Mouse (Mus musculus): ENCODE results near the gene Pank2. TPM values are rescaled to one million over a fixed set of nuclear protein-coding genes. Genes with fewer than 3 reads are reported as not detected.

Pank2 gene
- total and polyA plus RNA-seq, 3 experiments: 34.9 to 275 (median 71.8) TPM

DNA sequence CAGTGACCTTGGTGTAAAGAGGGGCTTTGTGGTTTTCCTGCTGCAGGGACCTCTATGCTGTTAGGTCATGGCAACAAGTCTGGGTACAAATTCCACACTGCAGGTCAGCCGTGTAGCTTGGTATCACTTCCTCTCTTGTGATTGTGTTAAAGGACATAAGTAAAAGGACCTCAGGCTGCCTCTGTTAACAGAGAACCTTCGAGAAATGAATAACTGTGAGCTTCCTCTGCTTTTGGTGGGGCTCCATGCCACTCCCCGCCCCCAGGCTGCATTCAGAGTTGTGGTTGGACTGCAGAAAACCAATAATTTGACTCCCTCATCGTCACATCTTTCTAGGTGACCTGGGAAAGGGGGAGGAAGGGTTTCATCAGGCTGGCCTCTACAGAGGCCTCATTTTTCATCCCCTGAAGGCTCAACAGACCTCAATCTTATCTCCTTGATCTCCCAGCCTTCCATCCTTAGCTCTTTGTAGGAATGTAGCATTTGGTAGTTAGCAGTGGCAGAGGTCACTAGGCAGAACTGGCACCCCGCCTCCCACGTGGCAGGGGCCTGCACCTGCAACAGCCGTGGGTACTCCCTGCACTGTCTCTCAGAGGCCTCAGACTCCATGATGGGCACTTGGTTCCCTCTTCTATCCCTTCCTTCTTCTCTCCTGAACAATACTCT lies 27.2 kb upstream of the Pank2 start:
- Histone ChIP-seq H3K27ac (ENCODE audit: control insufficient read depth, low read depth, low read length) (peak overlapping the region; percentile 64), H3K79me2 (ENCODE audit: control insufficient read depth, insufficient read depth, low read length, poor library complexity) (peaks cover 11% of the 10 kb centered on the region), H3K36me3 (ENCODE audit: control insufficient read depth in 1 of 2, insufficient read depth in 2 of 2, low read length in 2 of 2) (peaks cover 1 to 24% of the 10 kb centered on the region in 2 experiments; a peak in 3 of 4 replicates), H3K9me3 (replicated peaks; ENCODE audit: insufficient read depth, low read length) (no peaks in the 10 kb centered on the region), H3K4me3 (ENCODE audit: control insufficient read depth in 1 of 2, insufficient read depth in 1 of 2, low read depth in 2 of 2, low read length in 2 of 2) (peak overlapping the region; percentile 70 to 75), H3K4me1 (ENCODE audit: control insufficient read depth in 1 of 2, insufficient read depth in 2 of 2, low read length in 2 of 2) (peaks cover 8 to 20% of the 10 kb centered on the region in 2 experiments), H3K9ac (ENCODE audit: control insufficient read depth, low read depth, low read length, poor library complexity, severe bottlenecking) (peak overlapping the region; percentile 80), H3K27me3 (ENCODE audit: control insufficient read depth in 1 of 2, insufficient read depth in 2 of 2, low read length in 2 of 2) (no peaks in the 10 kb centered on the region)
- DNase-seq (ENCODE audit: low read depth, low spot score): peak; percentile 86
- TF ChIP-seq EP300 (IDR thresholded peaks at IDR 0.05; ENCODE audit: low read depth in 1 of 2, low read length in 2 of 2) (no peak), POLR2AphosphoS5 (IDR thresholded peaks at IDR 0.05; ENCODE audit: borderline replicate concordance, low read depth, low read length) (no peak), GATA1 (IDR thresholded peaks at IDR 0.05; ENCODE audit: low read depth, low read length) (peak; percentile 42; the same call in 1 of the 2 replicates), NRF1 (IDR thresholded peaks at IDR 0.05; ENCODE audit: insufficient read depth, low read depth, low read length, poor library complexity, severe bottlenecking) (no peak), MXI1 (IDR thresholded peaks at IDR 0.05; ENCODE audit: low read depth, low read length) (peak; percentile 78), ELF1 (IDR thresholded peaks at IDR 0.05; ENCODE audit: low read depth, low read length) (no peak), ETS1 (IDR thresholded peaks at IDR 0.05; ENCODE audit: low read depth, low read length) (no peak), TBP (IDR thresholded peaks at IDR 0.05; ENCODE audit: low read depth, low read length) (peak; percentile 81), MYB (IDR thresholded peaks at IDR 0.05; ENCODE audit: low read depth, low read length) (no peak), TAL1 (IDR thresholded peaks at IDR 0.05; ENCODE audit: low read length) (no peak), UBTF (IDR thresholded peaks at IDR 0.05; ENCODE audit: borderline replicate concordance, insufficient read depth, low read depth, low read length) (no peak), SIN3A (IDR thresholded peaks at IDR 0.05; ENCODE audit: low read length) (no peak; the same call in 1 of the 2 replicates), ZMIZ1 (IDR thresholded peaks at IDR 0.05; ENCODE audit: low read depth, low read length) (0 out of 2 replicates have a peak, but pooled peaks have one; percentile 18), MAZ (IDR thresholded peaks at IDR 0.05; ENCODE audit: low read depth, low read length) (no peak), USF1 (IDR thresholded peaks at IDR 0.05; ENCODE audit: low read depth, low read length) (0 out of 2 replicates have a peak, but pooled peaks have one; percentile 18), MYC (IDR thresholded peaks at IDR 0.05; ENCODE audit: low read depth, low read length) (0 out of 2 replicates have a peak, but pooled peaks have one; percentile 64), MEF2A (IDR thresholded peaks at IDR 0.05; ENCODE audit: extremely low read depth, insufficient replicate concordance, low read depth, low read length, poor library complexity, severe bottlenecking) (no peak), ZNF384 (IDR thresholded peaks at IDR 0.05; ENCODE audit: low read depth, low read length) (no peak), KAT2A (conservative IDR thresholded peaks at IDR 0.05; ENCODE audit: low read depth, low read length) (no peak), ZKSCAN1 (IDR thresholded peaks at IDR 0.05; ENCODE audit: low read depth, low read length) (no peak), RAD21 (IDR thresholded peaks at IDR 0.05; ENCODE audit: low read depth, low read length) (no peak), POLR2A (IDR thresholded peaks at IDR 0.05; ENCODE audit: control insufficient read depth in 1 of 2, insufficient read depth in 1 of 2, low read depth in 1 of 2, low read length in 2 of 2, poor library complexity in 1 of 2) (peak in 1 of 2 experiments; percentile 58; a peak in 2 of 4 replicates), MAFK (IDR thresholded peaks at IDR 0.05; ENCODE audit: borderline replicate concordance, low read depth, low read length) (no peak), CHD1 (IDR thresholded peaks at IDR 0.05; ENCODE audit: low read depth, low read length) (no peak), USF2 (IDR thresholded peaks at IDR 0.05; ENCODE audit: borderline replicate concordance in 1 of 2, insufficient read depth in 1 of 2, low read depth in 1 of 2, low read length in 2 of 2) (no peak), GABPA (IDR thresholded peaks at IDR 0.05; ENCODE audit: low read depth, low read length) (no peak), NELFE (IDR thresholded peaks at IDR 0.05; ENCODE audit: low read depth, low read length) (peak; percentile 56; the same call in 1 of the 2 replicates), E2F4 (IDR thresholded peaks at IDR 0.05; ENCODE audit: borderline replicate concordance, low read depth, low read length) (no peak), POLR2AphosphoS2 (IDR thresholded peaks at IDR 0.05; ENCODE audit: low read length) (peak; percentile 51), CTCF (IDR thresholded peaks at IDR 0.05 in 2 of 3, conservative IDR thresholded peaks at IDR 0.05 in 1 of 3; ENCODE audit: control insufficient read depth in 1 of 3, insufficient read depth in 1 of 3, low read depth in 2 of 3, low read length in 3 of 3, poor library complexity in 1 of 3, severe bottlenecking in 1 of 3) (no peak), ZC3H11A (IDR thresholded peaks at IDR 0.05; ENCODE audit: low read depth, low read length) (no peak), TCF12 (IDR thresholded peaks at IDR 0.05; ENCODE audit: low read depth, low read length) (no peak; the same call in 1 of the 2 replicates), SMC3 (IDR thresholded peaks at IDR 0.05; ENCODE audit: low read depth, low read length) (no peak), CHD2 (IDR thresholded peaks at IDR 0.05; ENCODE audit: low read length) (no peak), MAX (IDR thresholded peaks at IDR 0.05; ENCODE audit: low read length) (peak; percentile 58; the same call in 1 of the 2 replicates), HCFC1 (IDR thresholded peaks at IDR 0.05; ENCODE audit: low read depth, low read length) (peak; percentile 34; the same call in 1 of the 2 replicates)
